Mouse (Mus musculus): Measurements from ENCODE around the gene Kif14.
A peak's percentile ranks its signal among the peaks of the same experiment; 100 is the strongest.

GRCm38 (mm10) chr1:136550851-136551540, 84.9 kb downstream of the Kif14 start:
- TF ChIP-seq MAFK (IDR thresholded peaks at IDR 0.05; ENCODE audit: insufficient read depth, low read depth, low read length) = no peak
- TF ChIP-seq CHD2 (IDR thresholded peaks at IDR 0.05; ENCODE audit: low read depth, low read length) = no peak
- TF ChIP-seq ZNF384 (IDR thresholded peaks at IDR 0.05; ENCODE audit: low read depth, low read length) = no peak
- TF ChIP-seq ZC3H11A (IDR thresholded peaks at IDR 0.05; ENCODE audit: borderline replicate concordance, low read depth, low read length) = peak; percentile 82; the same call in 1 of the 2 replicates
